Mouse (Mus musculus) neutrophil, adult 5-6 weeks (primary cell): ENCODE measurements around the gene Adarb1. TPM values are rescaled to one million over a fixed set of nuclear protein-coding genes. Genes with fewer than 3 reads are reported as not detected.

ENCODE experiments used
- ATAC-seq: fragments of 151-379, 151-347 bp; 2 replicates; pipeline ENCODE4 v1.8.0; 2017; ENCODE audit warnings: mild to moderate bottlenecking, moderate TSS enrichment; ENCODE audit not compliant: insufficient number of reproducible peaks, poor library complexity, low FRiP score, severe bottlenecking; ENCODE audit errors: extremely low read depth
- total RNA-seq: library from RNA; stranded (forward); fragments of 200-1000 nt; gene quantifications from 2 replicates; pipeline ENCODE4 v1.2.3, GENCODE M21; 2017

The Adarb1 gene
- total RNA-seq, 1 experiment from 2014 or later, result 0.35 TPM

GRCm38 (mm10) chr10:77440286-77440685 lies 22.2 kb upstream of the Adarb1 start:
- no peak for ATAC-seq

- ATAC-seq, result no peak
Measured at GRCm38 (mm10) chr10:77439026-77439425, 21.0 kb upstream of the Adarb1 start.

- no peak for ATAC-seq
Measured at GRCm38 (mm10) chr10:77438021-77438420, 20.0 kb upstream of the Adarb1 start.

- ATAC-seq, result no peak
Measured at GRCm38 (mm10) chr10:77435343-77435742, 17.3 kb upstream of the Adarb1 start.

GRCm38 (mm10) chr10:77434457-77435151 lies 16.5 kb upstream of the Adarb1 start:
- ATAC-seq, result no peak

GRCm38 (mm10) chr10:77434076-77434456 lies 16.0 kb upstream of the Adarb1 start:
- no peak for ATAC-seq

- ATAC-seq, result no peak
Measured at GRCm38 (mm10) chr10:77430771-77431170, 12.7 kb upstream of the Adarb1 start.

GRCm38 (mm10) chr10:77429921-77430320 lies 11.9 kb upstream of the Adarb1 start:
- ATAC-seq, result no peak

- ATAC-seq, result no peak
Measured at GRCm38 (mm10) chr10:77427610-77428009, 9.5 kb upstream of the Adarb1 start.

- ATAC-seq, result no peak
Measured at GRCm38 (mm10) chr10:77420190-77420589, 2.1 kb upstream of the Adarb1 start.

- ATAC-seq, result no peak; the same call in 1 of the 2 replicates
Measured at GRCm38 (mm10) chr10:77417240-77418102, 599 bp downstream of the Adarb1 start.

- ATAC-seq, result no peak
Measured at GRCm38 (mm10) chr10:77416666-77417239, 1.3 kb downstream of the Adarb1 start.

- ATAC-seq, result no peak
Measured at GRCm38 (mm10) chr10:77415867-77416266, 2.2 kb downstream of the Adarb1 start.

GRCm38 (mm10) chr10:77413791-77414190 lies 4.3 kb downstream of the Adarb1 start:
- ATAC-seq, result no peak

- no peak for ATAC-seq
Measured at GRCm38 (mm10) chr10:77409154-77409553, 8.9 kb downstream of the Adarb1 start.

GRCm38 (mm10) chr10:77408241-77408640 lies 9.8 kb downstream of the Adarb1 start:
- ATAC-seq, result no peak

- ATAC-seq, result no peak
Measured at GRCm38 (mm10) chr10:77406486-77406885, 11.6 kb downstream of the Adarb1 start.

- ATAC-seq, result no peak
Measured at GRCm38 (mm10) chr10:77402463-77402862, 15.6 kb downstream of the Adarb1 start.

GRCm38 (mm10) chr10:77401039-77401438 lies 17.0 kb downstream of the Adarb1 start:
- ATAC-seq, result no peak

- no peak for ATAC-seq
Measured at GRCm38 (mm10) chr10:77399938-77400337, 18.1 kb downstream of the Adarb1 start.
